Mouse (Mus musculus): ENCODE results near the gene Slc22a20.

GRCm38 (mm10) chr19:5925311-5925855 lies 60.6 kb downstream of the Slc22a20 start:
- TF ChIP-seq CTCF (IDR thresholded peaks at IDR 0.05; ENCODE audit: insufficient read depth, low read length) (no peak), POLR2A (IDR thresholded peaks at IDR 0.05; ENCODE audit: borderline replicate concordance, extremely low read depth, low read depth, low read length) (no peak)
